Mouse (Mus musculus): ENCODE measurements around the gene Scn8a.
A peak's percentile ranks its signal among the peaks of the same experiment; 100 is the strongest.

Gene Scn8a

GRCm38 (mm10) chr15:101042613-101043012, 173.0 kb downstream of the Scn8a start:
- DNase-seq (ENCODE audit: low spot score) = peak; percentile 33

DNA sequence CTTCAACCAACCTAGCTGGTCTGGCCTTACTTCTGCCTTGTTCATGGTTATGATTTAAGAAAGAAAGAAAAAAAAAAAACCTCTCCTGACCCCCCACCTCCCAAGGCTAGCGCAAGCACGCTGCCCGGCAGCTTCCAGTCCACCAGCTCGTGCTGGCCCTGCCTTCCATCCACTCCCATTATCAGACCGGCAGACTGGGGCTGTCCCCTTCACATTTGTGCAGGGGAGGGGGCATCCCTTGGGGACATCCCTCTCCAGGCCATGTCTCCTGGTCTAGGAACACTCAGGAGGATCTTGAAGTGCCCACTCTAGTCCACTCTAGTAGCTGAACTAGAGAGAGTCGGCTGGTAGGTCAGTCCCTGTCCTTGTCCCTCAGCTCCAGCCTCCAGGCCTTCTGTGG, 174.9 kb downstream of the Scn8a start:
- no peak for DNase-seq (ENCODE audit: low spot score)

GRCm38 (mm10) chr15:101046039-101046526, 176.4 kb downstream of the Scn8a start:
- DNase-seq (ENCODE audit: low spot score) = no peak

DNA sequence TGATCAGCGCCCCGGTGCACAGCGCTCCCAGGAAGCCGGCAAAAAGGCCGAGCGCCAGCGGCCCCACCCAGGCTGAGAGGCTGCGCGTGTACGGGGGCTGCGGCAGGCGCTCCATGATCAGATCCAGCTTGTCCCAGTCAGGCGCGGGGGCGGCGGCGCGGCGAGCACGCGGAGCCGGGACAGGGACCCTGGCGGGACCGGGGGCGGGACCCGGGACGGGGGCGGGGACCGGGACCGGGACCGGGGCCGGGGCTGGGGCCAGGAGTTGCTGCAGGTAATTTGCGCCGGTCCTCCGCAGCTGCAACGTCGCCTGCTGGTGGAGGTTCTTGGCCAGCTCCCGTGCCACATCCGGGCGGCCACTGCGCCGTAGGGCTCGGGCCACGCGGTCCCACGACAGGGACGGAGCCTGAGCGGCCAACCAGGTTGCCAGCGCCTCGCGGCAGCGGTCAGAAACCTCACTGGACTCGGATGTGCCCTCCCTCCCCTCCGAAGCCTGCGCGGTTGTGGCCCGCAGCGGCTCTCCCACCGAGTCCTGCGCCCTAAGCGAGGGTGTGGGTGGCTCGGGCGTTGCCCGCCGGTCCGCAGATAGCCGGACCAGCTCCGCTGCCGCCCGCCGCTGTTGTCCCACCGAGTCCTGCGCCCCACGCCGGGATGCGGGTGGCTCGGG, 177.0 kb downstream of the Scn8a start:
- DNase-seq (ENCODE audit: low spot score) = no peak

- DNase-seq (ENCODE audit: low spot score) = no peak
Measured at GRCm38 (mm10) chr15:101047194-101047555, 177.5 kb downstream of the Scn8a start, which contains the start of gene Gm47841. TSS of gene Gm47841 (minus strand) at chr15:101047397.

GRCm38 (mm10) chr15:101048338-101048896, 178.8 kb downstream of the Scn8a start:
- DNase-seq (ENCODE audit: low spot score) = no peak

GRCm38 (mm10) chr15:101051869-101052268, 182.2 kb downstream of the Scn8a start:
- no peak for DNase-seq (ENCODE audit: low spot score)

DNA sequence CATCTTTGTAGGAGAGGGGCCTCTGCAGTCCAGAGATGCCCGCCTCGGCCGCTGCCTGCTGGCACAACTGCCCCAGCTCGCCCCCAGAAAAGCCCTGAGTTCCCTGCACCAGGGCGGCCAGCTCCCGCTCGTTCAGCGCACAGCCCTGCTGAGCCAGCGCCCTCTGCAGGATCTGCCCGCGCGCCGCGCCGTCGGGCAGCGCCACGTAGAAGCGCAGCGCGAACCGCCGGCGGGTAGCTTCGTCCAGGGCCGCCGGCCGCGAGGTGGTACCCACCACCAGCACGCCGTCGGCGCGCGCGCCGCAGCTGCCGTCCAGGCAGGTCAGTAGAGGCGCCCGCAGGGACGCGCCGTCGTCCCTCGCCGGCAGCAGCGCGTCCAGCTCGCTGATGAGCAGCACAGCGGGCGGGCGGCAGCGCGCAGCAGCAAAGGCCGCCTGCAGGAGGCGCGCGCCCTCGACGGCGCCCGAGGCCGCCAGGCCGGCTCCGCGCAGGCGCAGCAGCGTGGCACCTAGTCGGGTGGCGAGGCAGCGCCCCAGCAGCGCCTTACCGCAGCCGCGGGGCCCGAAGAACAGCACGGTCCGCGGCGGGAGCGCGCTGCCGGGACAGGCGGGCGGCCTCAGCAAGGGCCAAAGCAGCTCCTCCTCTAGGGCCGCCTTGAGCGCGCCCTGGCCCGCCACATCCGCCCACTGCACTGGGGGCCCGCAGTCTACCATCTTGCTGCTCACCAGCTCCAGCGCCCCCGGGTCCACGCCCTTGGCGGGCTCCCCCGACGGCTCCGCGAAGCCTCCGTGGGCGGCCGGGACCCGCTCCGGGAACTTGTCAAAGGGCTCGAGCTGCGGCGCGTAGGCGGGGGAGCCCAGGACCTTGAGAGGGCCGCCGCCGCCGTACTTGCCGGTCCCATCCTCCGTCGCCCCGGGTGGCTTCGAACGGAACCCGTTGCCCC, 183.2 kb downstream of the Scn8a start:
- no peak for DNase-seq (ENCODE audit: low spot score)

DNA sequence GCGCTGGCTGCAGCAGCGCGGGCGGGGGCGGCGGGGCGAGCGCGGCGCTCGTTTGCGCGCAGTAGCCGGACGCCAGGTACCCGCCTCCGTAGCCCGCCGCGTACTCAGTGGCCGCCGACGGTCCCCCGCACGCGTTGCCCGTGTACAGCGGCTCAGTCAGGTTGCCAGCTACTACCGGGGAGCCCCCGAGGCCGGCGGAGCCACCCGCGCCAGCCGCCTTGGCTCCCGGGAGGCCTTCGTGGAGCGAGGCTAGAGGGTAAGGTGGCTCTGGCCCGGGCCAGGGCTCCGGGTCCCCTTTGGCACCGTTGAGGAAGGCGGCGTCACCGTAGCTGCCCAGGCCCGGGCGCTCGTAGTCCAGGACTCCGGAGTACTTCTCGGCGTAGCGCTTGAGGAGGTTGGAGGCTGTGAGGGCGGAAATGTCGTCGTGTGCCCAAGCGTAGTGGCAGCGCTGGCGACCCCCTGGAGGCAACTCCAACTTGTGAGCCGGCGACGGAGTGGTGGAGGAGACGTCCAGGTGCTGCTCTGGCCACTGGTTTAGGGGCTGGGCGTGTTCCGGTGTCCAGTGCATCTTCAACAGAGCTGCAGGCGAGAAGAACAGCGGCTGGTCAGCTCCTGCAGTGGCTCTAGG, 184.3 kb downstream of the Scn8a start:
- no peak for DNase-seq (ENCODE audit: low spot score)

DNA sequence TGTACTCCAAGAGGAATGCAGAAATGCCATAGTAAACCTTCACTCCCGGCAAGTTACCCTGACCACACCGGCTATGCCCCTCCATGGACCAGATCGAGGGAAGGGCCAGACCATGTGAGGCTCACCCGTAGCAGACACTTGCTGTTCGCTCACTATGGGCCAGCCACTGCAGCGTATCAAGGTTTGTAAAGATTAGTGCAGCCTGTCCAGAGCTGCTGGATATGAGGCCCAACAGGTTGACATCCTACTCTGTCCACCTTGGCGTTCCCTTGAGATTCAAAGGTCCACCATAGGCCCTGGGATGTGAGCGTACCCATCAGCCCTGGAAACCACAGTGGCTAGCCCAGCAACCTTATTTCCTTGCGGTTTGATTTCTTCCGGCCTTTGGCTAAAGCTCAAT, 184.9 kb downstream of the Scn8a start:
- DNase-seq (ENCODE audit: low spot score) = no peak

DNA sequence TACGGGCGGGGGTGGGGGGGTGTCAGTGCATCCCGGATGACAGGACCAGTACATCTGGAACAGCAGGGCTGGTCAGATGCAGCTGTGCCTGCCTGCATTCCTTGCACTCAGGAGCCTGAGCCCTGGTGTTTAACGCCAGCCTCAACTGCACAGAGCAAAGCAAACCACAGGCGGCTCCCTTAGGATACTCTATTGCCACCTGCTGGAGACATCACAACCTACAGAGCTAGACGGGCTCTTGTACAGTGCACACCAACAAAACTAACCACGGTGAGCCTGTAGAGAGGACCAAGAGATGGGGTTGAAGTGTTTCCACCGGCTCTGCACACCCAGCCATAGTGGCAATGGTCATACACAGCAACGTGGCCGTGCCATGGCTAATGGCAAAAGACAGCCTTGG, 186.6 kb downstream of the Scn8a start:
- DNase-seq (ENCODE audit: low spot score) = no peak

GRCm38 (mm10) chr15:101059570-101060279, 190.1 kb downstream of the Scn8a start:
- DNase-seq (ENCODE audit: low spot score) = no peak

- DNase-seq (ENCODE audit: low spot score) = no peak
Measured at GRCm38 (mm10) chr15:101060280-101060852, 190.7 kb downstream of the Scn8a start.

DNA sequence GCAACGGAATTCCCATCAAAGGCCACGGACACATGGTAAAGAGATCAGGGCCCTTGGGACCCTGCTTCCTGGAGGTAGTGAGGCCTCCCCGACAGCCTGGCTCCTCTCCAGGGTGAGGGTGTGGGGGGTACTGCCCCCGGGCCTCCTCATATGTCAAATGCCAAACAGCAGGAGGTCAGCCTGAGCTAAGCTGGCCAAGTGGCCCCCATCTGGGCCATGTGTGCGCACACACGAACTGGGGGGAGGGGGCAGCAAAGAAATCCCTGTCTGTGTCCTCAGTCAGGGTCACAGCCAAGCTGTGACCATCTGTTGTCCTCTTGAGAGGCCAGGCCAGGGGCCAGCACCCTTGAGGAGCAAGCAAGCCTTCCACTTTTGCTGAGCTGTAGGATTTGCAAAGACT, 195.4 kb downstream of the Scn8a start:
- DNase-seq (ENCODE audit: low spot score) = no peak

DNA sequence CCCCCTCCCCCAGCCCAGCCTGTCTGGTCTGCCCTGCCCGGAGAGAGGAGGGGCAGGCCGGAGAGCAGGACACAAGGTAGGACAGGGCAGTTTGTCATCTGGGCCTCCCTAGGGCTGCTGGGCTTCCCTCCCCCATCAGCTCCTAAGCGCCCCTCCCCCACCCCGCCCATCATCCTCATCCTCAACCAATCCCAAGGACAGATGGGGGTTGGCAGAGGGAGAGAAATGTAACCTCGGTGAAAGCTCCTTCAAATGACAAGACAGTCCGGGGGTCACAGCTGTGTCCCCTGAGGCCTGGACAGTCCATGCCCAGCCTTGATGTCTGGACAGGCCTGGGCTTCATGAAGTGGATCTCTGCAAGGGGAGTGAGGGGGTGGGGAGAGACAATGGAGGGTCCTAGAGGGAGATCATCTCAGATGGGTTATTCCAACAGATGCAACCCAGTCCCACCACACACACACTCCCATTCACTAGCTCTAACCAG, 196.7 kb downstream of the Scn8a start:
- no peak for DNase-seq (ENCODE audit: low spot score)

- no peak for DNase-seq (ENCODE audit: low spot score)
Measured at GRCm38 (mm10) chr15:101066920-101067696, 197.4 kb downstream of the Scn8a start.

DNA sequence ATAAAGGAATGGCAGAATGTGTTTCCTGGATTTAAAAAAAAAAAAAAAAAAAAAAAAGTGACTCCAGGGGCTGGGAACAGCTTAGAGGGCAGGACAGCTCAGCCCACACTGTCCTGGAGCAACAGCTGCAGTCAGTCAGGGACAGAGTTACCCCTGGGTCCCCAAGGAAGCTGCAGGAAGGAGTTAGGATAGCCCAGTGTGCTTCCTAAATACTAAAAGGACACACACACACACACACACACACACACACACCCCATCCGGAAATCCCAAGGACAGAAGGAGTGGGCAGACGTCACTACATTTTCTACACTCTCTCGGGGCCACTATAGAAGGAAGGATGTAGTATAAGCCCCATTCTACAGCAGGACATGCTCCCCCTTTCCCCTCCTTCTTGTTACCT, 198.4 kb downstream of the Scn8a start:
- no peak for DNase-seq (ENCODE audit: low spot score)

DNA sequence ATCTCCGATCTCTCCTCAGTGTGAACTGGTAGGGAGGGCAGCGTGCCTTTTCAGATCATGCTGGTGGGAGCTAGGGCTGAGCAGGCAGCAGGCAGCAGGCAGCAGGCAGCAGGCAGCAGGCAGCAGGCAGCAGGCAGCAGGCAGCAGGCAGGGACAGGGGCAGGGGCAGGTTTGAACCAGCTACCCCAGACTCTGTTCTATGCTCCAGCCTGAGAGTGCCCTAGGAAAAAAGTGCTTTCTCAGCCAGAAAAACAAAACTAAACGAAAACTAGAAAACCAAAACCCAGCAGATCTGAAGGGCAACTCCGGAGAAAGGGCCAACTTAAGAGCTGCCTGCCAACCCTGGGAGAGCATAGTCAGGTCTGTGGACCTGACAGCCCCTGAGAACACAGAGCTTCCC, 199.0 kb downstream of the Scn8a start:
- no peak for DNase-seq (ENCODE audit: low spot score)

- no peak for DNase-seq (ENCODE audit: low spot score)
Measured at GRCm38 (mm10) chr15:101069641-101070190, 200.1 kb downstream of the Scn8a start.

- DNase-seq (ENCODE audit: low spot score) = no peak
Measured at GRCm38 (mm10) chr15:101070762-101071161, 201.1 kb downstream of the Scn8a start.
